Mouse (Mus musculus) lung, postnatal 4 days (tissue): Measurements from ENCODE around the gene Gm21409.
"Not testable (repeated sequence)": the region's sequence is repeated elsewhere in the genome, so short reads cannot be mapped to it uniquely, and the experiment has no call there.

Experiments used
- DNase-seq, 2 experiments: peaks; one replicate each; pipeline ENCODE4 v3.0.0; 2021

Gene Gm21409

GRCm38 (mm10) chrY:84746385-84746784 is at the start of gene Gm21409:
Gene Gm21409 (plus strand): TSS chrY:84746685.
- DNase-seq: not testable (repeated sequence)
